Mouse (Mus musculus) spleen, postnatal 4 days (tissue): ENCODE results near the gene Slc38a3.

Source experiments
- DNase-seq, 2 experiments: peaks; one replicate each; pipeline ENCODE4 v3.0.0; 2022; ENCODE audit warnings: low spot score in 2 of 2

Slc38a3 gene

DNA sequence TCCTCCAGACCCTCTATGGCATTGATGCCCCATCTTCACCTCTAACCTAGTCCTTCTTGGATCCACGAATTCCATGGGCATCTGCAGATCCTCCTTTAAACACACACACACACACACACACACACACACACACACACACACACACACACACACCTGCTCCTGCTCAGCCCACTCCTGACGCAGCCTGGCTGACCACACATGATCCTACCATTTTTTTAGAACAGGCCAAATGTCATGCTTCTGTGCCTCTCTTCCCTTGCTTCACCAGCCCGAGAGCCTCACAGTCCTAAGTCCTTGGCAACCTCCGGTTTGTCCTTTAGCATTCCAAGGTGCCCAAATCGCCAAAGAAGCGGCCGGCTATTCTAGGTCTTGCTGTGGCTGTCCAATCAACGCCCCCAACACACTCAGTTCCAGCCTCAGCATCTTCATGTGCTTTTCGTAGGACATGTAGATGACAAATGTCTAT is at the start of gene Slc38a3:
Slc38a3 (minus strand) TSS at position 51 of the 466 bp plus-strand sequence.
- no peak for DNase-seq

- no peak for DNase-seq
Observed at GRCm38 (mm10) chr9:107716951-107717350, 47.6 kb upstream of the Slc38a3 start.

DNA sequence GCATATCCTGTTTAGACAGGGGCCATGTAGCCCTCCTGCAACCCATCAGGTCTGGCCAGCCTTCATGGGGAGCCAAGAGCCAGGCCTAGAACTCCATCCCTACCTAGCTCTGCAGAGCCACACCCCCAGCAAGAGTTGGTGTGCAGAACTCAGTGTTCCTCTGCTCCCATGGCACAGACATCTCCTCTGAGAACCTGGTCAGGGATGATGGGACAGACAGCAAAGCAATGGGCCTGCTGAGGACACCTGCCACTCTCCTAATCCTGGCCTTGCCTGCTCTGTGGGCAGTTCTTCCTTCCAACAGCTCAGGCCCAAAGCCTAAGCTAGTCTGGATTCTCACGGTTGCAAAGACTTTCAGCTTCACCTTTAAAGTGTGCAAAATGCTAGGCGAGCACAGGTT is 46.3 kb upstream of the Slc38a3 start:
- DNase-seq = no peak

DNA sequence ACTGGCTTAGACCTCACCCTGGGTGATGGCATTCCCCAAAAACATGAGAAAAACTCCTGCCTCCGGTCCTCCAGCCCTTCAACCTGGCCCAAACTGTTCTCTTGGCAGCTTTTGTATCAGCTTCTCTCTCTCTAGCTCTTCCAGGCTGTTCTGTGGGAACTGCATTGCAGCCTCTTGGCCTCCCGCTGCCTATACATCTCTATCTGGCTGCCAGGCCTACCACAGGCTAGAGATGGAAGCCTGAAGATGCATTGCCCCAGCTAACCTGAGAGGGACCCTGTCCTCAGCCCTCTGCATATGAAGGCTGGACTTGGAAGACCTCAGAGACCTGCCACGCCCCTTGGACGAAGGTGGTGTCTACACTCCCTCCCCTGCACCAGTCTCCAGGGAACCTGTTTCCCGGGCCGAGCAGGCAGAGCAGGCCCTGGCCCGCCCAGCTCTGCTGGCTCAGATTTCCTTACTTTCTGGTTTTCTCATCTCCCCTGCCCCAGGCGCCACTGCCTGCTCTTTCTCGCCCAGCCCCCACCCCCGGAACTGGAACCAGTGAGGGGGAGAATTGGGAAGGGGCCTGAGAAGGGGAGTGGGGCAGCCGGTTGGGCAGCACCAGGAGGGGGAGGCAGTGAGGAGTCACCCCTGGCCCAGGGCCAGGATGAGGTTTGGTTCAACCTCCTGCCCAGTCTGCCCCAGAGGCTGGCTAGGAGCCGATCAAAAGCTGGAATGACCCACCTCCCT is 45.1 kb upstream of the Slc38a3 start:
- DNase-seq = no peak

- DNase-seq = peak; percentile 67 to 83
Observed at GRCm38 (mm10) chr9:107709697-107710483, 40.6 kb upstream of the Slc38a3 start, which contains the start of gene Sema3f. Sema3f (minus strand) TSS chr9:107710475.

GRCm38 (mm10) chr9:107709096-107709696 is 39.9 kb upstream of the Slc38a3 start:
- no peak for DNase-seq

GRCm38 (mm10) chr9:107708439-107709095 is 39.2 kb upstream of the Slc38a3 start:
- DNase-seq = no peak

GRCm38 (mm10) chr9:107707701-107708438 is 38.5 kb upstream of the Slc38a3 start:
- DNase-seq = no peak

GRCm38 (mm10) chr9:107706781-107707211 is 37.5 kb upstream of the Slc38a3 start:
- DNase-seq = no peak

GRCm38 (mm10) chr9:107703337-107704122 is 34.2 kb upstream of the Slc38a3 start:
- DNase-seq = no peak

DNA sequence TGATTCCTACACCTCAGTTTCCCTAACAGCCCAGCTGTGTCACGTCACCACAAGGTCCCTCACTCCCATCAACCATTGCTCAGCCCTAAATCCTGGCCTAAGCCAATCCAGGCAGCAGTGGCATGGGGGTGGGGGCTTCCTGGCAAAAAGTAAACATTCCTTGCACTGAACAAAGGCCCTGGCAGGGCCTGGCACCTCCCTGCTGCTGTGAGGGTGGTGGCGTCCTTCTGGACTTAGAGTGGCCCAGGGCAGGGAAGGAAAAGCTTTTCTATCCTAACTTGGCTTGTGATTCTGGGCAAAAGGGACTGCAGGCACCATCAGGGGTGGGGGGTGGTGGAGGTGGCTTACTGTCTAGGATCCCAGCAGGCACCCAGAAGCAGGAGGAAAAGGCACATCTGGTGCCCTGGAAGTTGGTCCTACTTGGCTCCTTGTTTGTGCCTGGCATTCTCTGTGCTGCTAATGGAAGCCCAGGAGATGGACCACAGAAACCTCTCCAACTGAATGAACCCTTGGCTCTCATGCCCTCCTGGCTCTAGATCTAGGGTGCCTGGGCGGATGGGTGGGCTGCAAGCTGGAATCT is 33.4 kb upstream of the Slc38a3 start:
- no peak for DNase-seq

- no peak for DNase-seq
Observed at GRCm38 (mm10) chr9:107701594-107701993, 32.3 kb upstream of the Slc38a3 start.

DNA sequence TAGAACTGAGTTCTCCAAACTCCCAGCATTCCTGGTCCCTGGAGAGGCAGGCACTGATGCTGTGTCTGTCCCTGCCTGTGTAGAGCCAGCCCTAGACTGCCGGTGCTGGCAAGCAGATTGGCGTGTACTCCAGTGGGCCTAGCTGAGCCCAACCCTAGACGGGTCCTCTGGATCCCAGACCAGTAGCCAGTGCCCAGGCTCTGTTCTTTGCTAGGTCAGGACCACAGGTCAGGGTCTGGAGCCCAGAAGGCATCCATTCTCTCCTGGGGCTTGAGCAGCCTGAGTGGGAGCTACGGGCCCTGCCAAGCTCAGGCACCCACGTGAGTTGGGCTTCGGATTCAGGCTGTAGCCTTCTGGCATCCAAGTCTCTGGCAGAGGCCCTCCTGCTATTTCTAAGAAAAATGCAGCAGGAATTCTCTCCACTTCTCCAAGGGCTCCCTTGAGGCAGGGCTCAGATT is 30.8 kb upstream of the Slc38a3 start:
- no peak for DNase-seq

- DNase-seq = no peak
Observed at GRCm38 (mm10) chr9:107699376-107699980, 30.1 kb upstream of the Slc38a3 start.

DNA sequence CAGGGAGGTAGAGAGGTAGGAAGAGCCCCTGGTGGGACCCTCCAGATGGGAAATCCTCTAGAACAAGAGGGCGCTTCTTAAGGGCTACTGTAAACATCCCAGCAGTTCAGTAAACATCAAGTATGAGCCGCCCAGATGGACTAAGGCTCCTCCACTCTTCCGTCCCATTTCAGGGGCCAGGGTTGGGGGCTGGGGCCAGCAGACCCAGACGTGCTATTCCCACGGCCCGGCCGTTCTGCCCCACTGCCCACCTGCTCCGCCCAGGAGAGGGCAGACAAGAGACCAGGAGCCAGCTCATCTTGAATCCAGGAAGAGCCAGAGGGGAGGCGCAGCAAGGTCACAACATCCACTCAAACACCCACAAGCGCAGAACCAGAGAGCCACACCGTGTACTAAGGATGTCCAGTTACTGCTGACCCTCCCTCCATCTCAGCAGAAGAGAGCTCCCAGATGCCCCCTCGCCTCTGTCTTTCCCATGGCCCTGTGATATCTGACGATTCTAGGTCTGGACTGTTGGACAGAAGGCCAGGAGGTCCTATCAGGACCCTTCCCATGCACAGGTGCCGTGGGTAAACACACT is 29.4 kb upstream of the Slc38a3 start:
- DNase-seq = no peak

- DNase-seq = no peak
Observed at GRCm38 (mm10) chr9:107697811-107698521, 28.6 kb upstream of the Slc38a3 start.

DNA sequence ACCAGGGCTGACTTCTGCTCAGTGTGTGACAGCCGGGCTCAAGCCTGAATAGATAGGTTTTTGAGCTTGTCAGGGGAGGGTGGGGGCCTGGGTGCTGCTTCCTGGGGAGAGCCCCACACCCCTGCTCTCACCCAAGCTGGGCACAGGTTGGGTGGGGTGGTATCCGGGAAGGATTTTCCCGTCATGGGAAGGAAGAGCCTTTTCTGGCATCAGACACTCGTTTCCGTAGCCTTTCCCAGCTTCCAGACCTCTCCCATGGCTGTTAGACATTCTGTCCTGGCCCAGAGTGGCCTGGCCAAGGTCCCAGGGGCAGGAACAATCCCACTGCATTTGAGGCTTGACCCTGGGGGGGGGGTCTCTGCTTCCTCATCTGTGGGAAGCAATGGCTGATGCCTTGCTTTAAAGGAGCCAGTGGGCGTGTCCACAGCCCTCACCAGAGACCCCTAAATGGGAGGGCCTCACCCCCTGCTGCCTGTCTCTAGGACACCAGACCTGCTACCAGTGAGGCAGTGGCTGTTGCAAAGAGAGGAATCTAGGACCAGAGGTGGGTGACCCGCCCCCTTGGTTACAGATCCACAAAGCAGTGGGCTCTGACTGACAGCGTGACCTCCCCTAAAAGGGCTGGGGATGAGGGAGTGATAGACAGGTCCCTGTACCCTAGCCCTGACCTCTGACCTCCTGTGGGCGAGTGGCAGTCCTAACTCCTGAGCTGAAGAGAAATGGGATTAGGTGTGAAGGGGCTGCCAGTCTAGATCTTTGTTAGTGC is 27.7 kb upstream of the Slc38a3 start:
- DNase-seq = no peak

GRCm38 (mm10) chr9:107696106-107696479 is 26.8 kb upstream of the Slc38a3 start:
- no peak for DNase-seq
